Mouse (Mus musculus) lung, adult 10 weeks (tissue): ENCODE measurements around the gene Celsr2. TPM values are rescaled to one million over a fixed set of nuclear protein-coding genes. Genes with fewer than 3 reads are reported as not detected.

Source experiments
- polyA plus RNA-seq: library from polyadenylated mRNA; stranded (reverse); fragments of 350-450 nt; fragmentation: Illumina TruSeq; extraction: RNeasy Lipid Tissue Mini Kit (QIAGEN cat#74804); gene quantifications from one replicate; pipeline ENCODE4 v1.2.3, GENCODE M21; 2014; ENCODE audit warnings: low read depth, low replicate concordance; ENCODE audit not compliant: insufficient read depth

Gene Celsr2
- 2.4 TPM for polyA plus RNA-seq

DNA sequence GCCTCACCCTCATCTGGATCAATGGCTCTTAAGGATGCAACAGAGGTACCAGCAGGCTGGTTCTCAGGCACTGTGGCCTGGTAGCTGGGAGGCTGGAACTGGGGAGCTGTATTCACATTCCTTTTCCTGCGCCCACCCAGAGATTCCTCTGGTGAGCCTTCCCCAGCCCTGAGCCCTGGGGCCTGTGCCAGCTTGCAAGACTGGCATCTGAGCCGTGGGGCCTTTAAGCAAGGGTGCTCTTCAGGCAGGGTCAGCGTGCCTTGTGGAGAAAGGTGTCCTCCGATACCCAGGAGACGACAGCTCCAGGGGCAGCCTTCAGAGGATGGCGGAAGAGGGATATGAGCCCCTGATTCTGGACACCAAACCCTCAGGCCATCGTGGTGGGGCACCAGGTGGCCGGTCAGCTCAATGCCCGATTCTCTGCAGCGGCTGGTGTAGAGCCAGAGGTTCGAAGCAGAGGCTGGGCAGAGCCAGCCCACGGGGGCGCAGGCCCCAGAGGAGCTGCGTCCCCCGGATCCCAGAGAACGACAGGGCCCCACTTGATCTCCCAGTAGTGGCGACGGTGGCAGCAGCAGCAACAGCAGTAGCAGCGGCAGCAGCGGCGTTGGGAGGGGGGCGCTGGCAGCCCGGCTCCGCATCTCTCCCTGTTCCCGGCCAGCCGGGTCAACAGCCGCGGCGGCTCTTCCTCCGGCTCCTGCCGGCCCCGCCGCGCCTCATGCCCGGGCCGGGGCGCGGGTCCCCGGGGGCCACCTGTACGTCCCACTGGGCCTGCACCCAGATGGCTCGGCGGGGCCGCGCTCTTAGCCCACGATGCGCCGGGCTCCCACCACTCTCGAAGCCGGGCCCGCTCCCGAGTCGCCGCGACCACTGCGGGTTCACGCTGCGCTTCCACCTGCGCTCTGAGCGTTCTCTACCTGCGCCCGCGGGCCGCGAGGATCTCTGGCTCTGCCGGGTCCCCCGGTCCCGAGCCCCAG, at the start of gene Celsr2:
Celsr2 (minus strand) TSS at position 696 of the 974 bp plus-strand sequence.

DNA sequence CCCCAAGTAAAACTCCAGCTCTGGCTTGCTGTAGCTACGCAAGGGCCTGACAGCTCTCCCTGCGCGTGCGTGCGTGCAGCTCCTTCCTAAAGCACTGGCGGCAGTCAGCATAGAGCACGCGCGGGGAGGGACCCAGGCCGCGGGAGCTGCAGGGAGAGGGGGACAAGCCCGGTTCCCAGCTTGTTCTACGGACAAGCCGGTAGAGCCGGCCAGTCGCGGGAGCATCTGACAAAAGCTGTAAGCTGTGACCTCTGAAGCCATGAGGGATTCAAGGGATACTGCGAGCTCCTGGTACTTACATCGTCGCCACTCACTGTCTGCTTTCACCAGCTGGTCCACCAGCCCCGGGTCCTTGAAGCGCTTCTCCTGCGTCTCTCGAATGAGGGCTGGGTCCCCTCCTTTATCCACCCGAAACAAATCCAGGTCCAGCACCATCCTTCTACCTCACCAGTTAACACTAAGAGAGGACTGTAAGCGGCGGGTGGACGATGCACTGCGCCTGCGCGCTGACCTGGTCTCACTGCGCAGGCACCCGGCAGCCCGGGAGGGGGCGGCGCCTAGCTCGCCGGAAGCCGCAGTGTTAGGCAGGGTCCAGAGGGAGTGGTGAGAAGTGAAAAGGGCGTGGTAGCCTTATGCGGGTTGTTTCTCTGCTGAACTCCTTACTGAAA, 29.5 kb upstream of the Celsr2 start, which contains the start of gene Sars:
Sars (minus strand) TSS at position 512 of the 668 bp plus-strand sequence.

DNA sequence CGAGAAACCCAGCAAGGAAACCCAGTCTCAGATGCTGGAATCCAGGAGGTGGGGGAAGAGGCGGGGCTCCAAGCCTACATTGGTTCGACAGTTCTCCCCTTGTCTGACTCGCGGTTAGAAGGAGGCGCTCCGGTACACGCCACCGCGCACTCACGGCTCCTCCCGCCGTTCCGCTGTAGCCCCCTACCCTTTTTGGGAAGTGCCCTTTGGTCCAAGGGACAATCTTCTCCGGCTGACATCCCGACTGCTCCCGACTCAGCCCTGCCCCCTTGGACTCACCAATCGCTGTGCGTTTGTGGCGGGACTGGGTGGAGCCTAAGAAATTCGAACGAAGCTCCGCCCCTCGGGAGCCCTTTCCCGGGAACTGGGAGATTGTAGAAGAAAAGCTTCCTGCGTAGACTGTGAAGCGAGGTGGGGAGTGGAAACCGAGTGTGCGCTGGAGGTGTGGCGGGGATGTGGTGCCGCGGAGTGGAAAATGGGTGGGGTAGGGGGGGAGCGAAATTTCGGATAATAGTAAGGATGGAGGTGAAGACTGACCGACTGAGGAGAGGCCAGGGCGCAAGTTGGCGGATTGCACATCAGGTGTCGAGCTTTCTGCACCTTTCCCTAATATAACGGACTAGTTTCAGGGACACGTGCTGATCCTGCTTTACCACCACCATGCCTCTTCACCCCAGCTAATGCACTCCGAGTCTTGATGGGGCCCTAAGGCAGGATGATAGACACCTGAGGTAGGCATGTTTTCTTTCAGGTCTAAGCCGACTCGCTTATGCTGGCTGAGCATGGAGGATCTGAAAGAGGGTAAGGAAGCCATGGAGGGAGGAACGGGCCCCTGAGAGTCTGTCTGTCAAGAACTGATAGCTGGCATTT, 31.6 kb downstream of the Celsr2 start, which contains the start of gene Psrc1:
Psrc1 (plus strand) TSS at position 355 of the 870 bp plus-strand sequence.

DNA sequence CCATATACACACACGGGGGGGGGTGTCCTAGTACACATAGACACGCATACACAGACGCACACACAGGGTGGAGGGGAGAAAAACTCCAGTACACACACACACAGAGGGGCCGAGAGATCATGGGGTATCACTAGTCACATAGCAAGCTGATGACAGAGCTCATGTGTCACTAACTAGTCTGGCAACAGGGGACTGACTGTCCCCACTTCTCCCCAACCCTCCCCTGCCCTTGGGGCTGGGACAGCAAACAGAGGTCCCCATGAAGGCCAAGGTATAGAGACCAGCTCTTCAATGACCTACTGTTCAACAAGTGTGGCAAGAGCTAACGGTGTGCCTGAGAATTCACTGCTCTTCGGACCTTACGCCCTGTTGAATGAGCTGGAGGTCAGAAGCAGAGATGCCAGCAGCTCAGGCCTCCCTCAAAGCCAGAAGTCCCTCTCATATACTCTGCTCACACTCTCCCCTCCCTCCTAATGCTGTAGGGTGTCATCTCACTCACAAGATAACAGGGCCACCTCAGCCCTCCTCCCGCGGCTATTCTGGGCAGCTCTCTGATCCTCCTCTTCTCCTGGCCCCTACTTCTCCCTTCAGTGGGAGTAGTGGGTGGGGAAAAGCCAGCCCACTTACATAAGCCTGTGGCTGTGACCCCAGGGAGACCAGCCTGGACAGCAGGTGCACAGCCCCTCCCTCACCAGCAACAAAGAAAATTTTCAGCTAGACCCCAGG, 50.9 kb downstream of the Celsr2 start, which contains the start of gene Mybphl:
Mybphl (plus strand) TSS at position 642 of the 726 bp plus-strand sequence.

Other genes starting within 250 kb of the Celsr2 start
- 5.9 TPM for gene Amigo1, start 229.2 kb downstream of the Celsr2 start, polyA plus RNA-seq
- gene Cyb561d1, start 214.3 kb downstream of the Celsr2 start, polyA plus RNA-seq = 6.2 TPM
- 2.5 TPM for gene Atxn7l2, start 204.6 kb downstream of the Celsr2 start, polyA plus RNA-seq
- gene Sypl2, start 188.9 kb downstream of the Celsr2 start, polyA plus RNA-seq = 0.10 TPM
- 107 TPM for gene Psma5, start 158.6 kb downstream of the Celsr2 start, polyA plus RNA-seq
- gene Sort1, start 131.5 kb downstream of the Celsr2 start, polyA plus RNA-seq = 52.6 TPM
- 21.6 TPM for gene Mybphl, start 50.6 kb downstream of the Celsr2 start, polyA plus RNA-seq
- gene Psrc1, start 31.7 kb downstream of the Celsr2 start, polyA plus RNA-seq = 1.6 TPM
- 60.5 TPM for gene Sars, start 29.7 kb upstream of the Celsr2 start, polyA plus RNA-seq
- 8.7 TPM for gene 1700013F07Rik, start 118.6 kb upstream of the Celsr2 start, polyA plus RNA-seq
- gene 5330417C22Rik, start 121.0 kb upstream of the Celsr2 start, polyA plus RNA-seq = 24.1 TPM
- gene Tmem167b, start 146.9 kb upstream of the Celsr2 start, polyA plus RNA-seq = 36.8 TPM
- gene Taf13, start 156.1 kb upstream of the Celsr2 start, polyA plus RNA-seq = 30.6 TPM
- 6.1 TPM for gene Wdr47, start 175.7 kb upstream of the Celsr2 start, polyA plus RNA-seq
- gene Clcc1, start 238.4 kb upstream of the Celsr2 start, polyA plus RNA-seq = 32.0 TPM